Mouse (Mus musculus): ENCODE results near the gene Ano8.
"Not testable (repeated sequence)": the region's sequence is repeated elsewhere in the genome, so short reads cannot be mapped to it uniquely, and the experiment has no call there.

Ano8 gene

GRCm38 (mm10) chr8:71451337-71451736 lies 34.4 kb downstream of the Ano8 start:
- DNase-seq (ENCODE audit: inconsistent age in 2 of 2, low spot score in 1 of 2), result no peak

- DNase-seq (ENCODE audit: inconsistent age in 2 of 2, low spot score in 1 of 2), result no peak
These were observed 40.7 kb downstream of the Ano8 start for GRCm38 (mm10) chr8:71445096-71445495.

- peak in 1 of 2 experiments; percentile 80 for DNase-seq (ENCODE audit: inconsistent age in 2 of 2, low spot score in 1 of 2)
These were observed 44.4 kb downstream of the Ano8 start for GRCm38 (mm10) chr8:71441404-71441803.

GRCm38 (mm10) chr8:71437041-71437440 lies 48.7 kb downstream of the Ano8 start:
- DNase-seq (ENCODE audit: inconsistent age in 2 of 2, low spot score in 1 of 2), result no peak

- not testable (repeated sequence) for DNase-seq (ENCODE audit: inconsistent age in 2 of 2, low spot score in 1 of 2)
These were observed 52.8 kb downstream of the Ano8 start for GRCm38 (mm10) chr8:71432935-71433334.

Data from adrenal gland, adult (tissue).